Mouse (Mus musculus): Measurements from ENCODE around the gene Tmem87b. TPM values are rescaled to one million over a fixed set of nuclear protein-coding genes. Genes with fewer than 3 reads are reported as not detected.

The Tmem87b gene
- polyA plus RNA-seq (2017; shearing (Covaris generic)), result 37.8 TPM

GRCm38 (mm10) chr2:128817786-128818681 lies at the start of gene Tmem87b:
TSS of gene Tmem87b (plus strand) at chr2:128818118.

DNA sequence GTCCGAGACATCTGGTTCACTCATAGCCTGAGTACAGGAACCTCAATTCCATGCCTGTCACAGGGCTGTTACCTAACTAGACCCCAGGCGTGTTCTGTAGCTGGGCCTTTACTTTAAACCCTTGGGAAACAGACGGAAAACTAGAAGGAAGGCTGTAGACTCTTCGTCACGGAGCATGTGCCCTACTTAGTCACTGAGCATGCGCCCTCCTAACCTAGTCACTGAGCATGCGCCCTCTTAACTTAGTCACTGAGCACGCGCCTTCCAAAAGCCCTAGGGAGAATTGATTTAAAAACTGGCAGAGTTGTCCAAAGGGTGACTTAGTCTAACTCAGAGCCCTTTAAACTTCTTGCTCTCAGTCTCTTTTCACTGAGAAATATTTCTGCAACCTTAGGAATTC lies 44.7 kb downstream of the Tmem87b start, which contains the start of gene Fbln7:
Gene Fbln7 (plus strand): TSS at position 346 of the 400 bp plus-strand sequence.

Other genes with a start within 250 kb of the Tmem87b start
- gene Spdye4c, start 226.9 kb upstream of the Tmem87b start, polyA plus RNA-seq (2017; shearing (Covaris generic)), result not detected
- gene Anapc1, start 130.7 kb upstream of the Tmem87b start, polyA plus RNA-seq (2017; shearing (Covaris generic)), result 115 TPM
- 2.2 TPM for gene Mertk, start 119.2 kb upstream of the Tmem87b start, polyA plus RNA-seq (2017; shearing (Covaris generic))
- gene Fbln7, start 44.9 kb downstream of the Tmem87b start, polyA plus RNA-seq (2017; shearing (Covaris generic)), result not detected
- 11.8 TPM for gene Zc3h8, start 126.0 kb downstream of the Tmem87b start, polyA plus RNA-seq (2017; shearing (Covaris generic))
- 4.4 TPM for gene Zc3h6, start 149.3 kb downstream of the Tmem87b start, polyA plus RNA-seq (2017; shearing (Covaris generic))
- 2.5 TPM for gene Gm10762, start 149.6 kb downstream of the Tmem87b start, polyA plus RNA-seq (2017; shearing (Covaris generic))
- not detected for gene Vinac1, start 230.1 kb downstream of the Tmem87b start, polyA plus RNA-seq (2017; shearing (Covaris generic))
- 2.0 TPM for gene Ttl, start 247.8 kb downstream of the Tmem87b start, polyA plus RNA-seq (2017; shearing (Covaris generic))